Mouse (Mus musculus) myocyte (in vitro differentiated cells): ENCODE data around the gene Pacrg.

Source experiments
- CEBPB ChIP-seq: IDR thresholded peaks from 2 replicates; pipeline ENCODE4 v1.6.1; 2011; ENCODE audit warnings: mild to moderate bottlenecking, moderate library complexity; ENCODE audit not compliant: poor library complexity, insufficient read depth, severe bottlenecking
- MAX ChIP-seq: IDR thresholded peaks from one replicate; pipeline ENCODE4 v1.6.1; 2011; ENCODE audit warnings: low read depth, mild to moderate bottlenecking, control low read depth
- MYOG ChIP-seq, 3 experiments: IDR thresholded peaks; one replicate each; pipeline ENCODE4 v1.6.1; 2011; ENCODE audit warnings: control low read depth in 2 of 3, low read depth in 2 of 3, mild to moderate bottlenecking in 2 of 3; ENCODE audit not compliant: insufficient read length in 2 of 3, control insufficient read depth in 1 of 3, insufficient read depth in 1 of 3
- POLR2A ChIP-seq: IDR thresholded peaks from one replicate; pipeline ENCODE4 v1.6.1; 2011; ENCODE audit warnings: low read depth, mild to moderate bottlenecking, control low read depth, moderate library complexity; ENCODE audit not compliant: insufficient read length
- POLR2AphosphoS2 ChIP-seq: IDR thresholded peaks from one replicate; pipeline ENCODE4 v1.6.1; 2011; ENCODE audit warnings: low read depth, control low read depth; ENCODE audit not compliant: insufficient read length

DNA sequence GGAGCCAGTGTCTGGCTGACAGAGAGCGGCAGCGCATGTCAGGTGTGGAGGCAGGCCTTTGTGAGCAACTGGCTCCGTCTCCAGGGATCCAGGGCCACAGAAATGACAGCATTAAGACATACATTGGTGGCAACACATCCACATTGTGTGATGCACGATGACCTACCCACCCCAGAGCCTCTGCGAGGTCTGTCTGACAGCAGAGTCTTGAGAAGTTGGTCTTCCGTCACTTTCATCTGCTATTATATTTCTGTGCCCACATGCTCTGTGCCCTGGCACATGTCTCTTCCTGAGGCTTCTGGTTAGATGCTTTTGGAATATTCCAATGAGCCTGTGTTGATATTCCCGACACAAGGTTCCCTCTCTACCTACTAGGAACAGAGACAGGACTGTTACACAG, 224.5 kb downstream of the Pacrg start:
- TF ChIP-seq CEBPB (no peak), POLR2A (no peak), MAX (no peak), MYOG (IDR thresholded peaks at IDR 0.05; ENCODE audit: control insufficient read depth in 1 of 3, insufficient read depth in 1 of 3, insufficient read length in 2 of 3, low read depth in 2 of 3) (no peak), POLR2AphosphoS2 (no peak)
